Mouse (Mus musculus) embryonic facial prominence, embryonic 14.5 days (tissue): ENCODE measurements around the gene Hsd17b2. TPM values are rescaled to one million over a fixed set of nuclear protein-coding genes. Genes with fewer than 3 reads are reported as not detected.
A peak's percentile ranks its signal among the peaks of the same experiment; 100 is the strongest.

ENCODE experiments used
- ATAC-seq: fragments of 200-750 bp; cut with Nextera tagmentation; 2 replicates; pipeline ENCODE4 v1.8.0; 2017; ENCODE audit warnings: low read depth, moderate number of reproducible peaks, moderate TSS enrichment
- DNase-seq: peaks from one replicate; pipeline ENCODE4 v3.0.0-alpha.2; 2015; ENCODE audit warnings: low spot score
- H3K27ac ChIP-seq: fragments of 300-500 bp; sonication (generic); replicated peaks from 2 replicates; pipeline ENCODE4 v1.5.1; 2014; ENCODE audit warnings: low read depth, mild to moderate bottlenecking, low read length, moderate library complexity
- H3K27me3 ChIP-seq: fragments of 300-500 bp; sonication (generic); replicated peaks from 2 replicates; pipeline ENCODE4 v1.6.1; 2014; ENCODE audit warnings: low read length; ENCODE audit not compliant: control insufficient read depth, insufficient read depth
- H3K36me3 ChIP-seq: fragments of 300-500 bp; sonication (generic); 2 replicates; pipeline ENCODE4 v1.6.1; 2014; ENCODE audit warnings: low read length, mixed read lengths; ENCODE audit not compliant: control insufficient read depth, insufficient read depth
- H3K4me1 ChIP-seq: fragments of 300-500 bp; sonication (generic); 2 replicates; pipeline ENCODE4 v1.6.1; 2014; ENCODE audit warnings: antibody characterized with exemption, low read length; ENCODE audit not compliant: control insufficient read depth, insufficient read depth
- H3K4me2 ChIP-seq: fragments of 300-500 bp; sonication (generic); 2 replicates; pipeline ENCODE4 v1.6.1; 2014; ENCODE audit warnings: low read depth, mild to moderate bottlenecking, low read length, moderate library complexity, mixed read lengths
- H3K4me3 ChIP-seq: fragments of 300-500 bp; sonication (generic); 2 replicates; pipeline ENCODE4 v1.5.1; 2014; ENCODE audit warnings: low read depth, mild to moderate bottlenecking, low read length
- H3K9ac ChIP-seq: fragments of 300-500 bp; sonication (generic); 2 replicates; pipeline ENCODE4 v1.6.1; 2014; ENCODE audit warnings: low read depth, mild to moderate bottlenecking, low read length, moderate library complexity, mixed read lengths
- H3K9me3 ChIP-seq: fragments of 300-500 bp; sonication (generic); 2 replicates; pipeline ENCODE4 v1.6.1; 2016; ENCODE audit warnings: low read length; ENCODE audit not compliant: control insufficient read depth
- WGBS: fragments of 180-500 bp; shearing (Covaris S2); extraction: QIAGEN DNeasy Blood & Tissue Kit; methylation state at CpG from one replicate; pipeline ENCODE4 v1.1.7; 2014; 5-methylcytosine and 5-hydroxymethylcytosine counted together
- polyA plus RNA-seq: library from polyadenylated mRNA; unstranded; fragments of >200 nt; fragmentation: Nextera tagmentation; extraction: Ambion mirVana; gene quantifications from 2 replicates; pipeline ENCODE4 v1.2.1, GENCODE M21; 2014

Hsd17b2 gene
- polyA plus RNA-seq, 1 experiment from 2014 or later: 1.2 TPM

- no peaks in the 10 kb centered on the region for H3K27me3 ChIP-seq
- no peaks in the 10 kb centered on the region for H3K36me3 ChIP-seq
- no peaks in the 10 kb centered on the region for H3K9me3 ChIP-seq
- no peak for DNase-seq
- H3K9ac ChIP-seq: no peak overlapping the region
- WGBS: 53% methylated on average over 5 of the region's 5 CpGs
- no peaks in the 10 kb centered on the region for H3K4me1 ChIP-seq
- H3K4me3 ChIP-seq: no peak overlapping the region
- H3K4me2 ChIP-seq: no peak overlapping the region
- ATAC-seq: no peak
- no peak overlapping the region for H3K27ac ChIP-seq
Observed at GRCm38 (mm10) chr8:117697248-117697647, 4.5 kb upstream of the Hsd17b2 start.

- Histone ChIP-seq H3K36me3 (no peaks in the 10 kb centered on the region), H3K4me1 (no peaks in the 10 kb centered on the region), H3K9ac (no peak overlapping the region), H3K4me3 (no peak overlapping the region), H3K27ac (no peak overlapping the region), H3K9me3 (no peaks in the 10 kb centered on the region), H3K4me2 (no peak overlapping the region), H3K27me3 (no peaks in the 10 kb centered on the region)
- WGBS: 70% methylated on average over 8 of the region's 8 CpGs
- ATAC-seq (no peak), DNase-seq (no peak)
Observed at GRCm38 (mm10) chr8:117700699-117701098, 1.0 kb upstream of the Hsd17b2 start.

GRCm38 (mm10) chr8:117701246-117701645 is 458 bp upstream of the Hsd17b2 start:
- 85% methylated on average over 8 of the region's 8 CpGs for whole genome bisulfite sequencing
- Histone ChIP-seq H3K36me3 (no peaks in the 10 kb centered on the region), H3K4me3 (no peak overlapping the region), H3K27ac (no peak overlapping the region), H3K27me3 (no peaks in the 10 kb centered on the region), H3K9me3 (no peaks in the 10 kb centered on the region), H3K4me2 (no peak overlapping the region), H3K4me1 (no peaks in the 10 kb centered on the region), H3K9ac (no peak overlapping the region)
- DNase-seq (no peak), ATAC-seq (no peak)

- ATAC-seq (no peak), DNase-seq (peak; percentile 71)
- Histone ChIP-seq H3K4me1 (no peaks in the 10 kb centered on the region), H3K27me3 (no peaks in the 10 kb centered on the region), H3K36me3 (no peaks in the 10 kb centered on the region), H3K27ac (no peak overlapping the region), H3K4me3 (no peak overlapping the region), H3K4me2 (no peak overlapping the region), H3K9ac (no peak overlapping the region), H3K9me3 (no peaks in the 10 kb centered on the region)
- 55% methylated on average over 10 of the region's 10 CpGs for WGBS
Observed at GRCm38 (mm10) chr8:117702701-117703100, 997 bp downstream of the Hsd17b2 start.

- WGBS: 88% methylated on average over 4 of the region's 4 CpGs
- Histone ChIP-seq H3K4me1 (no peaks in the 10 kb centered on the region), H3K4me3 (no peak overlapping the region), H3K36me3 (no peaks in the 10 kb centered on the region), H3K9me3 (no peaks in the 10 kb centered on the region), H3K27ac (no peak overlapping the region), H3K4me2 (no peak overlapping the region), H3K27me3 (no peaks in the 10 kb centered on the region), H3K9ac (no peak overlapping the region)
- ATAC-seq: no peak
- no peak for DNase-seq
Observed at GRCm38 (mm10) chr8:117706141-117706540, 4.4 kb downstream of the Hsd17b2 start.

- H3K27me3 ChIP-seq: no peaks in the 10 kb centered on the region
- WGBS: 20% methylated on average over 5 of the region's 5 CpGs
- H3K36me3 ChIP-seq: no peaks in the 10 kb centered on the region
- no peak overlapping the region for H3K4me2 ChIP-seq
- H3K4me3 ChIP-seq: no peak overlapping the region
- H3K9me3 ChIP-seq: no peaks in the 10 kb centered on the region
- H3K27ac ChIP-seq: no peak overlapping the region
- no peak overlapping the region for H3K9ac ChIP-seq
- DNase-seq (peak; percentile 54), ATAC-seq (peak; percentile 47; the same call in 1 of the 2 replicates)
- H3K4me1 ChIP-seq: no peaks in the 10 kb centered on the region
Observed at GRCm38 (mm10) chr8:117712226-117712625, 10.5 kb downstream of the Hsd17b2 start.

GRCm38 (mm10) chr8:117714604-117715003 is 12.9 kb downstream of the Hsd17b2 start:
- Histone ChIP-seq H3K4me3 (no peak overlapping the region), H3K9ac (no peak overlapping the region), H3K9me3 (no peaks in the 10 kb centered on the region), H3K27ac (no peak overlapping the region), H3K27me3 (no peaks in the 10 kb centered on the region), H3K36me3 (no peaks in the 10 kb centered on the region), H3K4me2 (no peak overlapping the region), H3K4me1 (no peaks in the 10 kb centered on the region)
- DNase-seq (no peak), ATAC-seq (no peak)
- WGBS: 85% methylated on average over 5 of the region's 5 CpGs

- Histone ChIP-seq H3K9me3 (no peaks in the 10 kb centered on the region), H3K36me3 (no peaks in the 10 kb centered on the region), H3K27ac (no peak overlapping the region), H3K4me2 (no peak overlapping the region), H3K4me1 (no peaks in the 10 kb centered on the region), H3K27me3 (no peaks in the 10 kb centered on the region), H3K9ac (no peak overlapping the region), H3K4me3 (no peak overlapping the region)
- ATAC-seq (no peak), DNase-seq (no peak)
- 74% methylated on average over 5 of the region's 5 CpGs for WGBS
Observed at GRCm38 (mm10) chr8:117715896-117716295, 14.2 kb downstream of the Hsd17b2 start.

GRCm38 (mm10) chr8:117718152-117718860 is 16.6 kb downstream of the Hsd17b2 start:
- ATAC-seq: peak; percentile 72
- Histone ChIP-seq H3K27ac (no peak overlapping the region), H3K36me3 (no peaks in the 10 kb centered on the region), H3K9ac (no peak overlapping the region), H3K9me3 (peaks cover 4% of the 10 kb centered on the region; the same call in 1 of the 2 replicates), H3K4me2 (no peak overlapping the region), H3K27me3 (no peaks in the 10 kb centered on the region), H3K4me1 (no peaks in the 10 kb centered on the region), H3K4me3 (no peak overlapping the region)
- WGBS: 67% methylated on average over 14 of the region's 14 CpGs
- peak; percentile 65 for DNase-seq
